Mouse (Mus musculus) forebrain, embryonic 10.5 days (tissue): Measurements from ENCODE around the gene Snapc4. TPM values are rescaled to one million over a fixed set of nuclear protein-coding genes. Genes with fewer than 3 reads are reported as not detected.

ENCODE experiments used
- DNase-seq: peaks from one replicate; pipeline ENCODE4 v3.0.0-alpha.2; 2017; ENCODE audit warnings: low spot score; ENCODE audit errors: extremely low spot score
- H3K27ac ChIP-seq: fragments of 300-500 bp; sonication (generic); 2 replicates; pipeline ENCODE4 v1.5.1; 2016; ENCODE audit warnings: mild to moderate bottlenecking
- H3K27me3 ChIP-seq: fragments of 300-500 bp; sonication (generic); 2 replicates; pipeline ENCODE4 v1.6.1; 2016; ENCODE audit warnings: mild to moderate bottlenecking; ENCODE audit not compliant: poor library complexity, severe bottlenecking
- H3K36me3 ChIP-seq: fragments of 300-500 bp; sonication (generic); replicated peaks from 2 replicates; pipeline ENCODE4 v1.6.1; 2016; ENCODE audit warnings: mild to moderate bottlenecking, moderate library complexity
- H3K4me1 ChIP-seq: fragments of 300-500 bp; sonication (generic); 2 replicates; pipeline ENCODE4 v1.6.1; 2016
- H3K4me3 ChIP-seq: fragments of 300-500 bp; sonication (generic); 2 replicates; pipeline ENCODE4 v1.5.1; 2016; ENCODE audit warnings: mild to moderate bottlenecking, moderate library complexity
- H3K9me3 ChIP-seq: fragments of 300-500 bp; sonication (generic); 2 replicates; pipeline ENCODE4 v1.6.1; 2016; ENCODE audit warnings: mild to moderate bottlenecking, moderate library complexity
- WGBS: fragments of 180-500 bp; shearing (Covaris S2); methylation state at CpG from one replicate; pipeline ENCODE4 v1.1.7; 2016; 5-methylcytosine and 5-hydroxymethylcytosine counted together
- polyA plus RNA-seq: library from polyadenylated mRNA; unstranded; fragments of >200 nt; fragmentation: Nextera tagmentation; extraction: Ambion mirVana; gene quantifications from 2 replicates; pipeline ENCODE4 v1.2.1, GENCODE M21; 2016

The Snapc4 gene
- polyA plus RNA-seq, result 37.8 and 38.9 TPM in 2 replicates

- Histone ChIP-seq H3K27ac (peak within 1 kb of the TSS; percentile 78), H3K9me3 (no peaks in the 10 kb centered on the region), H3K36me3 (peaks cover 72% of the 10 kb centered on the region), H3K27me3 (no peaks in the 10 kb centered on the region), H3K4me3 (peak within 1 kb of the TSS; percentile 78), H3K4me1 (peaks cover 20% of the 10 kb centered on the region)
- peak; percentile 84 for DNase-seq
- WGBS, result under 1% methylated on average over 38 of the region's 38 CpGs
Measured at GRCm38 (mm10) chr2:26380131-26380771, at the start of gene Snapc4. Snapc4 (minus strand) TSS chr2:26380653.

GRCm38 (mm10) chr2:26429851-26430250 lies 49.4 kb upstream of the Snapc4 start:
- H3K4me3 ChIP-seq, result no peak overlapping the region
- 91% methylated on average over 5 of the region's 5 CpGs for WGBS
- DNase-seq, result no peak
- no peak overlapping the region for H3K27ac ChIP-seq
- peaks cover 100% of the 10 kb centered on the region for H3K36me3 ChIP-seq
- no peaks in the 10 kb centered on the region for H3K27me3 ChIP-seq
- no peaks in the 10 kb centered on the region for H3K4me1 ChIP-seq
- H3K9me3 ChIP-seq, result no peaks in the 10 kb centered on the region

GRCm38 (mm10) chr2:26424541-26424940 lies 44.1 kb upstream of the Snapc4 start:
- no peaks in the 10 kb centered on the region for H3K9me3 ChIP-seq
- no peak overlapping the region for H3K27ac ChIP-seq
- 93% methylated on average over 2 of the region's 2 CpGs for WGBS
- H3K4me3 ChIP-seq, result no peak overlapping the region
- peaks cover 100% of the 10 kb centered on the region for H3K36me3 ChIP-seq
- DNase-seq, result no peak
- H3K27me3 ChIP-seq, result no peaks in the 10 kb centered on the region
- H3K4me1 ChIP-seq, result no peaks in the 10 kb centered on the region

GRCm38 (mm10) chr2:26423086-26423485 lies 42.6 kb upstream of the Snapc4 start:
- H3K4me3 ChIP-seq, result no peak overlapping the region
- H3K36me3 ChIP-seq, result peaks cover 98% of the 10 kb centered on the region
- DNase-seq, result no peak
- no peaks in the 10 kb centered on the region for H3K27me3 ChIP-seq
- 89% methylated on average over 1 of the region's 1 CpGs for WGBS
- no peak overlapping the region for H3K27ac ChIP-seq
- no peaks in the 10 kb centered on the region for H3K9me3 ChIP-seq
- no peaks in the 10 kb centered on the region for H3K4me1 ChIP-seq

GRCm38 (mm10) chr2:26421969-26422368 lies 41.5 kb upstream of the Snapc4 start:
- DNase-seq, result no peak
- no peaks in the 10 kb centered on the region for H3K27me3 ChIP-seq
- H3K4me1 ChIP-seq, result no peaks in the 10 kb centered on the region
- H3K36me3 ChIP-seq, result peaks cover 98% of the 10 kb centered on the region
- H3K27ac ChIP-seq, result no peak overlapping the region
- H3K9me3 ChIP-seq, result no peaks in the 10 kb centered on the region
- 99% methylated on average over 2 of the region's 2 CpGs for WGBS
- no peak overlapping the region for H3K4me3 ChIP-seq

GRCm38 (mm10) chr2:26418120-26418519 lies 37.7 kb upstream of the Snapc4 start:
- no peaks in the 10 kb centered on the region for H3K9me3 ChIP-seq
- no peak overlapping the region for H3K4me3 ChIP-seq
- WGBS, result 93% methylated on average over 1 of the region's 1 CpGs
- no peak for DNase-seq
- H3K27ac ChIP-seq, result no peak overlapping the region
- H3K4me1 ChIP-seq, result no peaks in the 10 kb centered on the region
- peaks cover 98% of the 10 kb centered on the region for H3K36me3 ChIP-seq
- H3K27me3 ChIP-seq, result no peaks in the 10 kb centered on the region

GRCm38 (mm10) chr2:26417066-26417465 lies 36.6 kb upstream of the Snapc4 start:
- H3K36me3 ChIP-seq, result peaks cover 98% of the 10 kb centered on the region
- H3K4me3 ChIP-seq, result no peak overlapping the region
- no peak overlapping the region for H3K27ac ChIP-seq
- H3K4me1 ChIP-seq, result no peaks in the 10 kb centered on the region
- no peaks in the 10 kb centered on the region for H3K9me3 ChIP-seq
- H3K27me3 ChIP-seq, result no peaks in the 10 kb centered on the region
- DNase-seq, result no peak

GRCm38 (mm10) chr2:26410931-26411411 lies 30.5 kb upstream of the Snapc4 start:
- H3K36me3 ChIP-seq, result peaks cover 82% of the 10 kb centered on the region
- H3K9me3 ChIP-seq, result no peaks in the 10 kb centered on the region
- no peak overlapping the region for H3K4me3 ChIP-seq
- peaks cover 34% of the 10 kb centered on the region for H3K4me1 ChIP-seq
- 90% methylated on average over 4 of the region's 5 CpGs for WGBS
- H3K27ac ChIP-seq, result no peak overlapping the region
- DNase-seq, result no peak
- H3K27me3 ChIP-seq, result no peaks in the 10 kb centered on the region

- Histone ChIP-seq H3K9me3 (no peaks in the 10 kb centered on the region), H3K4me1 (peaks cover 42% of the 10 kb centered on the region), H3K27ac (no peak overlapping the region), H3K4me3 (no peak overlapping the region), H3K36me3 (peaks cover 79% of the 10 kb centered on the region), H3K27me3 (no peaks in the 10 kb centered on the region)
- 81% methylated on average over 5 of the region's 5 CpGs for WGBS
- no peak for DNase-seq
Measured at GRCm38 (mm10) chr2:26410091-26410490, 29.6 kb upstream of the Snapc4 start.

GRCm38 (mm10) chr2:26409362-26409761 lies 28.9 kb upstream of the Snapc4 start:
- Histone ChIP-seq H3K36me3 (peaks cover 72% of the 10 kb centered on the region), H3K27ac (peak overlapping the region; percentile 95; the same call in 1 of the 2 replicates)
- no peak for DNase-seq

GRCm38 (mm10) chr2:26408515-26409356 lies 28.3 kb upstream of the Snapc4 start, which contains the start of gene Inpp5e:
Inpp5e (minus strand) TSS chr2:26409203.
- DNase-seq, result peak; percentile 98
- Histone ChIP-seq H3K4me3 (peak within 1 kb of the TSS; percentile 96), H3K36me3 (peaks cover 67% of the 10 kb centered on the region), H3K27me3 (no peaks in the 10 kb centered on the region), H3K4me1 (peaks cover 49% of the 10 kb centered on the region), H3K27ac (peak within 1 kb of the TSS; percentile 95), H3K9me3 (no peaks in the 10 kb centered on the region)
- WGBS, result under 1% methylated on average over 57 of the region's 57 CpGs

More at GRCm38 (mm10) chr2:26409362-26409761, 28.9 kb upstream of the Snapc4 start:
- Histone ChIP-seq H3K9me3 (no peaks in the 10 kb centered on the region), H3K4me3 (peak overlapping the region; percentile 96), H3K4me1 (peaks cover 49% of the 10 kb centered on the region), H3K27me3 (no peaks in the 10 kb centered on the region)
- WGBS, result 60% methylated on average over 3 of the region's 3 CpGs

GRCm38 (mm10) chr2:26403306-26403705 lies 22.9 kb upstream of the Snapc4 start:
- DNase-seq, result no peak
- Histone ChIP-seq H3K9me3 (no peaks in the 10 kb centered on the region), H3K4me3 (no peak overlapping the region), H3K4me1 (peaks cover 39% of the 10 kb centered on the region), H3K27me3 (no peaks in the 10 kb centered on the region), H3K36me3 (peaks cover 79% of the 10 kb centered on the region), H3K27ac (no peak overlapping the region)
- WGBS, result 85% methylated on average over 8 of the region's 8 CpGs

- no peak for DNase-seq
- peaks cover 28% of the 10 kb centered on the region for H3K4me1 ChIP-seq
Measured at GRCm38 (mm10) chr2:26402265-26402664, 21.8 kb upstream of the Snapc4 start.

More at GRCm38 (mm10) chr2:26402265-26402664, 21.8 kb upstream of the Snapc4 start:
- H3K9me3 ChIP-seq, result no peaks in the 10 kb centered on the region
- peaks cover 84% of the 10 kb centered on the region for H3K36me3 ChIP-seq
- H3K4me3 ChIP-seq, result no peak overlapping the region
- H3K27ac ChIP-seq, result no peak overlapping the region
- no peaks in the 10 kb centered on the region for H3K27me3 ChIP-seq
- 92% methylated on average over 1 of the region's 1 CpGs for WGBS
